Mouse (Mus musculus) bone marrow, adult 2 months (tissue): Measurements from ENCODE around the gene Mfap4. TPM values are rescaled to one million over a fixed set of nuclear protein-coding genes. Genes with fewer than 3 reads are reported as not detected.

Experiments used
- H3K27ac ChIP-seq: fragments of 200-500 bp; 2 replicates; pipeline ENCODE4 v1.5.1; 2012; ENCODE audit warnings: low read depth, mild to moderate bottlenecking, control low read depth, inconsistent platforms, low read length; ENCODE audit not compliant: control insufficient read depth, poor library complexity, insufficient read depth
- H3K4me1 ChIP-seq: fragments of 200-500 bp; 2 replicates; pipeline ENCODE4 v1.6.1; 2011; ENCODE audit warnings: low read length; ENCODE audit not compliant: control insufficient read depth, insufficient read depth
- H3K4me3 ChIP-seq: fragments of 200-500 bp; replicated peaks from 2 replicates; pipeline ENCODE3; 2011; ENCODE audit warnings: mild to moderate bottlenecking, low read depth, low read length, control low read depth; ENCODE audit not compliant: control insufficient read depth
- CTCF ChIP-seq: fragments of 200-500 bp; IDR thresholded peaks from 2 replicates; pipeline ENCODE4 v1.5.1; 2011; ENCODE audit warnings: low read length, control low read depth; ENCODE audit not compliant: control insufficient read depth, insufficient read depth
- POLR2A ChIP-seq: fragments of 200-500 bp; IDR thresholded peaks from 2 replicates; pipeline ENCODE4 v1.6.1; 2011; ENCODE audit warnings: low read depth, mild to moderate bottlenecking, control low read depth, low read length, borderline replicate concordance; ENCODE audit not compliant: control insufficient read depth
- WGBS: fragments of 180-500 bp; shearing (Covaris S2); methylation state at CpG from one replicate; pipeline ENCODE4 v1.1.7; 2018; 5-methylcytosine and 5-hydroxymethylcytosine counted together
- polyA plus RNA-seq: library from polyadenylated mRNA; stranded (reverse); fragments of >200 nt; gene quantifications from 2 replicates; pipeline ENCODE4 v1.2.4, GENCODE M21; 2011; ENCODE audit warnings: low replicate concordance; ENCODE audit not compliant: missing spikeins, insufficient read depth, insufficient read length

Mfap4 gene
- polyA plus RNA-seq, 1 experiment = 9.4 TPM

DNA sequence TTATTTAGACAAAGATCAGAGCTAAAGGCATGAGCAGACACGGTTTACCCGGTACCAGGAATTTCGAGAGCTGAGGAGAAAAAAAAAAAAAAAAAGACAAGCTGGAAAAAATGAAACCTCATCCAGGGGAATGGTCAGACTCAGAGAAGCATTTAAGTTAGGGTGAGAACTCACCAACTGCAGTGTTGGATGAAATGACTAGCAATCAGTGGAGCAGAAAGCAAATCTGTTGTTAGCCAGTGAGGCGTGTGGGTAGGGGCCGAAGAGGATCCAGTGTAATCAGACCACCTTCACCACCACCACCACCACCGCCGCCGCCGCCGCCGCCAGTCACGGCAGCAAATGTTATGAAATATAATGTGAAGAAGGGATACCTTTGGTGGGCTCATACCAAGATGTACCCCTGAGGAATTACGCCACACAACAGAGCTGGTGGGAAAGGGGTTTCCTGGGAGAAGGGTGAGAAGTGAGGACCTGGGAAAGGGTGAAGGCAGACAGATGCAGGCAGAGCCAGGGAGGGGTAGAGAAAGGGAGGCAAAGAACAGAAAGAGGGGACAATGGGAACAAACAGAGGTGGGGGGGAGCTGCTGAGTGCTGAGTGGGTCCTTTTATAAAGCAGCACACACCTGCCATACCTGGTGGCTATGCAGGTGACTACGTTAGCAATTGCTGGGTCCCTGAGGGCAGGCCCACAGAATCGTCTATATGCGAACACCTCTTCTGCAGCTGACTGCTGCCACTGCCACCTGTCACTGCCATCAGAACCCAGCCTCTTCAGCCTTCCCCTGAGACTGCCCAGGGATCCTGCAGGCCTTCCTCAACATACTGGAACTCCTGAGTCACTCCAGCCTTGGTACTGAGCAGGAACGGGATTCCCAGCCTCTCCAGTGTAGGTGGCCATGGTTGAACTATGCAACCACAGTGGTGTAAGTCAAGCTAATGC, 7.4 kb upstream of the Mfap4 start:
- 76% methylated on average over 17 of the region's 17 CpGs for WGBS
- H3K4me1 ChIP-seq = no peaks in the 10 kb centered on the region; the same call in 1 of the 2 replicates
- TF ChIP-seq CTCF (no peak), POLR2A (no peak)
- H3K4me3 ChIP-seq = no peak overlapping the region
- H3K27ac ChIP-seq = no peak overlapping the region

GRCm38 (mm10) chr11:61478788-61479187, 6.4 kb upstream of the Mfap4 start:
- H3K4me1 ChIP-seq = no peaks in the 10 kb centered on the region; the same call in 1 of the 2 replicates
- 76% methylated on average over 4 of the region's 4 CpGs for WGBS
- H3K4me3 ChIP-seq = no peak overlapping the region
- no peak for TF ChIP-seq POLR2A
- no peak for TF ChIP-seq CTCF
- H3K27ac ChIP-seq = no peak overlapping the region

GRCm38 (mm10) chr11:61481239-61482090, 3.8 kb upstream of the Mfap4 start:
- TF ChIP-seq CTCF (no peak), POLR2A (no peak)
- WGBS = 59% methylated on average over 9 of the region's 9 CpGs
- no peak overlapping the region for H3K27ac ChIP-seq

GRCm38 (mm10) chr11:61483226-61483845, 1.9 kb upstream of the Mfap4 start:
- TF ChIP-seq CTCF = no peak
- TF ChIP-seq POLR2A = no peak
- Histone ChIP-seq H3K4me1 (no peaks in the 10 kb centered on the region), H3K4me3 (no peak overlapping the region), H3K27ac (no peak overlapping the region)
- 85% methylated on average over 13 of the region's 13 CpGs for WGBS

More at GRCm38 (mm10) chr11:61481239-61482090, 3.8 kb upstream of the Mfap4 start:
- H3K4me3 ChIP-seq = no peak overlapping the region
- no peaks in the 10 kb centered on the region; the same call in 1 of the 2 replicates for H3K4me1 ChIP-seq

DNA sequence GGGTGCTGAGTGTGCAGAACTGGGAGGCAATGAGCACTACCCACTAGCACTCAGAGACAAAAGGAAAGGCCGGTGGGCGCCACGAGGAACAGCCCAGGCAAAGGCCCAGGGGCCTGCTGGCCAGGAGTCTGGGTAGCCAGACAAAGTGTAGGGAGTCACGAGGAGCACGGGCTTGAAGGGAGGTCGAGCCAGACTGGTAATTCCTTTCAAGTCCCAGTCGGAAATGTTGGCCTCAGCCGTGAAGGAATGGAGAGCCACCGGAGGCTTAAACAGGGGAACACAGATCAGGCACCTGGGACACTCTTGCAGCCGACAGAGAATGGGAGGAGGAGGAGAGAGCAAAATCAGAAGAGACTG, 997 bp upstream of the Mfap4 start:
- no peak overlapping the region for H3K4me3 ChIP-seq
- no peak overlapping the region for H3K27ac ChIP-seq
- TF ChIP-seq CTCF (no peak), POLR2A (no peak)
- H3K4me1 ChIP-seq = no peaks in the 10 kb centered on the region
- WGBS = 64% methylated on average over 10 of the region's 10 CpGs

- TF ChIP-seq CTCF (no peak), POLR2A (no peak)
- Histone ChIP-seq H3K27ac (no peak overlapping the region), H3K4me3 (no peak overlapping the region), H3K4me1 (no peaks in the 10 kb centered on the region)
- 88% methylated on average over 22 of the region's 22 CpGs for WGBS
Measured at GRCm38 (mm10) chr11:61485541-61486457, 568 bp downstream of the Mfap4 start.
